Mouse (Mus musculus): Measurements from ENCODE around the gene Elp4.

GRCm38 (mm10) chr2:105672596-105672960 is 231.8 kb downstream of the Elp4 start:
- TF ChIP-seq ZNF384 (IDR thresholded peaks at IDR 0.05; ENCODE audit: low read depth, low read length) (no peak), ZC3H11A (IDR thresholded peaks at IDR 0.05; ENCODE audit: borderline replicate concordance, low read depth, low read length) (no peak)

All from ES-E14 (cell line).